Mouse (Mus musculus) MEL (cell line): ENCODE measurements at regions not wholly inside any gene's neighbourhood (a gene's known extent, or its start where the extent isn't known, plus 50 kb on each side); places are given as distances from the start of the nearest gene placed in this dataset.

Experiments used
- DNase-seq: peaks from one replicate; pipeline ENCODE4 v3.0.0; 2011; ENCODE audit warnings: low read depth, low spot score
- H3K27ac ChIP-seq: 2 replicates; pipeline ENCODE4 v1.5.1; 2012; ENCODE audit warnings: low read depth, mild to moderate bottlenecking, control low read depth, low read length, moderate library complexity; ENCODE audit not compliant: control insufficient read depth
- H3K27me3 ChIP-seq, 2 experiments: fragments of 150-350 bp in 1 of 2; sonication (generic) in 1 of 2; 2 replicates each; pipeline ENCODE4 v1.6.1; 2012; ENCODE audit warnings: low read length in 2 of 2, mild to moderate bottlenecking in 2 of 2, improper control_type of control experiment in 1 of 2, moderate library complexity in 1 of 2; ENCODE audit not compliant: insufficient read depth in 2 of 2, control insufficient read depth in 1 of 2
- H3K36me3 ChIP-seq, 2 experiments: 2 replicates each; pipeline ENCODE4 v1.6.1; 2012 to 2014; ENCODE audit warnings: low read length in 2 of 2, improper control_type of control experiment in 1 of 2, inconsistent platforms in 1 of 2, mild to moderate bottlenecking in 1 of 2; ENCODE audit not compliant: insufficient read depth in 2 of 2, control insufficient read depth in 1 of 2
- H3K4me1 ChIP-seq, 2 experiments: fragments of 150-350 bp in 1 of 2; sonication (generic) in 1 of 2; 2 replicates each; pipeline ENCODE4 v1.6.1; 2012; ENCODE audit warnings: low read length in 2 of 2, improper control_type of control experiment in 1 of 2, mild to moderate bottlenecking in 1 of 2; ENCODE audit not compliant: insufficient read depth in 2 of 2, control insufficient read depth in 1 of 2
- H3K4me3 ChIP-seq, 2 experiments: fragments of 150-350 bp in 1 of 2; sonication (generic) in 1 of 2; 2 replicates each; pipeline ENCODE4 v1.5.1; 2012; ENCODE audit warnings: low read depth in 2 of 2, low read length in 2 of 2, mild to moderate bottlenecking in 2 of 2, moderate library complexity in 2 of 2, control low read depth in 1 of 2, improper control_type of control experiment in 1 of 2; ENCODE audit not compliant: control insufficient read depth in 1 of 2, insufficient read depth in 1 of 2
- H3K79me2 ChIP-seq: 2 replicates; pipeline ENCODE4 v1.6.1; 2012; ENCODE audit warnings: mild to moderate bottlenecking, low read length, moderate library complexity; ENCODE audit not compliant: control insufficient read depth, poor library complexity, insufficient read depth
- H3K9ac ChIP-seq: 2 replicates; pipeline ENCODE4 v1.6.1; 2012; ENCODE audit warnings: low read depth, mild to moderate bottlenecking, control low read depth, low read length, moderate library complexity; ENCODE audit not compliant: control insufficient read depth, poor library complexity, severe bottlenecking
- H3K9me3 ChIP-seq: fragments of 150-350 bp; sonication (generic); replicated peaks from 2 replicates; pipeline ENCODE4 v1.6.1; 2012; ENCODE audit warnings: mild to moderate bottlenecking, low read length, improper control_type of control experiment, moderate library complexity; ENCODE audit not compliant: insufficient read depth
- BHLHE40 ChIP-seq: IDR thresholded peaks from 2 replicates; pipeline ENCODE4 v1.6.1; 2012; ENCODE audit warnings: low read depth, mild to moderate bottlenecking, inconsistent platforms, low read length, improper control_type of control experiment, borderline replicate concordance
- CHD1 ChIP-seq: IDR thresholded peaks from 2 replicates; pipeline ENCODE4 v1.6.1; 2012; ENCODE audit warnings: low read depth, mild to moderate bottlenecking, inconsistent platforms, low read length, improper control_type of control experiment
- CHD2 ChIP-seq: IDR thresholded peaks from 2 replicates; pipeline ENCODE4 v1.6.1; 2011; ENCODE audit warnings: low read length, improper control_type of control experiment
- CTCF ChIP-seq, 3 experiments: IDR thresholded peaks in 2 of 3; conservative IDR thresholded peaks in 1 of 3; 2 replicates each; pipeline ENCODE4 v1.5.1; 2011 to 2012; ENCODE audit warnings: low read length in 3 of 3, low read depth in 2 of 3, mild to moderate bottlenecking in 2 of 3, improper control_type of control experiment in 1 of 3, inconsistent platforms in 1 of 3, mixed read lengths in 1 of 3, moderate library complexity in 1 of 3; ENCODE audit not compliant: control insufficient read depth in 1 of 3, insufficient read depth in 1 of 3, poor library complexity in 1 of 3, severe bottlenecking in 1 of 3
- E2F4 ChIP-seq: IDR thresholded peaks from 2 replicates; pipeline ENCODE4 v1.6.1; 2011; ENCODE audit warnings: low read depth, low read length, improper control_type of control experiment, borderline replicate concordance
- EP300 ChIP-seq, 2 experiments: IDR thresholded peaks; 2 replicates each; pipeline ENCODE4 v1.6.1; 2011; ENCODE audit warnings: improper control_type of control experiment in 2 of 2, low read length in 2 of 2, low read depth in 1 of 2, mild to moderate bottlenecking in 1 of 2
- GABPA ChIP-seq: IDR thresholded peaks from 2 replicates; pipeline ENCODE4 v1.6.1; 2012; ENCODE audit warnings: low read depth, mild to moderate bottlenecking, inconsistent platforms, low read length, improper control_type of control experiment, moderate library complexity
- GATA1 ChIP-seq: IDR thresholded peaks from 2 replicates; pipeline ENCODE4 v1.6.1; 2011; ENCODE audit warnings: low read depth, low read length, improper control_type of control experiment
- JUND ChIP-seq: IDR thresholded peaks from 2 replicates; pipeline ENCODE4 v1.6.1; 2011; ENCODE audit warnings: low read depth, mild to moderate bottlenecking, improper control_type of control experiment, low read length
- KAT2A ChIP-seq: conservative IDR thresholded peaks from 2 replicates; pipeline ENCODE4 v1.6.1; 2012; ENCODE audit warnings: low read depth, low read length, improper control_type of control experiment, inconsistent platforms
- MAFK ChIP-seq: IDR thresholded peaks from 2 replicates; pipeline ENCODE4 v1.6.1; 2011; ENCODE audit warnings: low read depth, mild to moderate bottlenecking, low read length, improper control_type of control experiment, borderline replicate concordance
- MAX ChIP-seq: IDR thresholded peaks from 2 replicates; pipeline ENCODE4 v1.6.1; 2011; ENCODE audit warnings: low read length, improper control_type of control experiment
- MAZ ChIP-seq: IDR thresholded peaks from 2 replicates; pipeline ENCODE4 v1.6.1; 2012; ENCODE audit warnings: low read depth, mild to moderate bottlenecking, inconsistent platforms, low read length, improper control_type of control experiment
- MEF2A ChIP-seq: IDR thresholded peaks from 2 replicates; pipeline ENCODE4 v1.6.1; 2014; ENCODE audit warnings: low read depth, mild to moderate bottlenecking, inconsistent platforms, low read length, improper control_type of control experiment; ENCODE audit not compliant: poor library complexity, insufficient replicate concordance, severe bottlenecking; ENCODE audit errors: extremely low read depth
- MXI1 ChIP-seq: IDR thresholded peaks from 2 replicates; pipeline ENCODE4 v1.6.1; 2011; ENCODE audit warnings: mild to moderate bottlenecking, low read depth, low read length, improper control_type of control experiment
- MYB ChIP-seq: IDR thresholded peaks from 2 replicates; pipeline ENCODE4 v1.6.1; 2011; ENCODE audit warnings: mild to moderate bottlenecking, low read depth, low read length, improper control_type of control experiment
- MYC ChIP-seq: IDR thresholded peaks from 2 replicates; pipeline ENCODE4 v1.6.1; 2011; ENCODE audit warnings: low read depth, mild to moderate bottlenecking, low read length, improper control_type of control experiment, moderate library complexity
- POLR2AphosphoS2 ChIP-seq: IDR thresholded peaks from 2 replicates; pipeline ENCODE4 v1.6.1; 2011; ENCODE audit warnings: low read length, improper control_type of control experiment
- POLR2AphosphoS5 ChIP-seq: IDR thresholded peaks from 2 replicates; pipeline ENCODE4 v1.6.1; 2012; ENCODE audit warnings: low read depth, borderline replicate concordance, mild to moderate bottlenecking, inconsistent platforms, low read length, moderate library complexity, mixed read lengths
- RAD21 ChIP-seq: IDR thresholded peaks from 2 replicates; pipeline ENCODE4 v1.6.1; 2011; ENCODE audit warnings: mild to moderate bottlenecking, low read depth, low read length, improper control_type of control experiment
- RCOR1 ChIP-seq: IDR thresholded peaks from 2 replicates; pipeline ENCODE4 v1.6.1; 2012; ENCODE audit warnings: low read depth, mild to moderate bottlenecking, inconsistent platforms, low read length, improper control_type of control experiment
- SIN3A ChIP-seq: IDR thresholded peaks from 2 replicates; pipeline ENCODE4 v1.6.1; 2012; ENCODE audit warnings: low read length, improper control_type of control experiment, inconsistent platforms
- SMC3 ChIP-seq: IDR thresholded peaks from 2 replicates; pipeline ENCODE4 v1.6.1; 2011; ENCODE audit warnings: low read depth, low read length, improper control_type of control experiment
- TAL1 ChIP-seq: IDR thresholded peaks from 2 replicates; pipeline ENCODE4 v1.6.1; 2012; ENCODE audit warnings: mild to moderate bottlenecking, inconsistent platforms, low read length, moderate library complexity, mixed read lengths
- TBP ChIP-seq: IDR thresholded peaks from 2 replicates; pipeline ENCODE4 v1.8.0; 2011; ENCODE audit warnings: low read depth, low read length, improper control_type of control experiment
- TCF12 ChIP-seq: IDR thresholded peaks from 2 replicates; pipeline ENCODE4 v1.6.1; 2014; ENCODE audit warnings: low read depth, mild to moderate bottlenecking, inconsistent platforms, low read length, improper control_type of control experiment, moderate library complexity
- USF1 ChIP-seq: IDR thresholded peaks from 2 replicates; pipeline ENCODE4 v1.6.1; 2014; ENCODE audit warnings: low read depth, mild to moderate bottlenecking, inconsistent platforms, low read length, improper control_type of control experiment, moderate library complexity
- USF2 ChIP-seq, 2 experiments: IDR thresholded peaks; 2 replicates each; pipeline ENCODE4 v1.6.1; 2011 to 2012; ENCODE audit warnings: improper control_type of control experiment in 2 of 2, low read length in 2 of 2, borderline replicate concordance in 1 of 2, inconsistent platforms in 1 of 2, low read depth in 1 of 2, mild to moderate bottlenecking in 1 of 2; ENCODE audit not compliant: insufficient read depth in 1 of 2

GRCm38 (mm10) chr8:93661739-93662138, 126.1 kb upstream of the Ces5a start:
- Histone ChIP-seq H3K36me3 (no peaks in the 10 kb centered on the region), H3K27ac (no peak overlapping the region), H3K4me1 (no peaks in the 10 kb centered on the region), H3K9ac (no peak overlapping the region), H3K9me3 (no peaks in the 10 kb centered on the region), H3K4me3 (no peak overlapping the region), H3K27me3 (no peaks in the 10 kb centered on the region), H3K79me2 (no peaks in the 10 kb centered on the region)
- TF ChIP-seq E2F4 (no peak), CTCF (IDR thresholded peaks at IDR 0.05 in 2 of 3, conservative IDR thresholded peaks at IDR 0.05 in 1 of 3; ENCODE audit: control insufficient read depth in 1 of 3, insufficient read depth in 1 of 3, low read depth in 2 of 3, low read length in 3 of 3, poor library complexity in 1 of 3, severe bottlenecking in 1 of 3) (peak; percentile 4 to 24 (median 6); a peak in 3 of 6 replicates), SMC3 (peak; percentile 9; the same call in 1 of the 2 replicates)
- DNase-seq = peak; percentile 3

- no peak overlapping the region for H3K27ac ChIP-seq
Observed at GRCm38 (mm10) chr8:93662219-93662618, 126.6 kb upstream of the Ces5a start.

GRCm38 (mm10) chr8:93663851-93664250, 128.2 kb upstream of the Ces5a start:
- no peaks in the 10 kb centered on the region for H3K27me3 ChIP-seq
- no peak for DNase-seq
- no peak overlapping the region for H3K4me3 ChIP-seq
- no peaks in the 10 kb centered on the region for H3K4me1 ChIP-seq
- TF ChIP-seq MAZ (no peak), TBP (no peak), TAL1 (no peak), BHLHE40 (no peak), POLR2AphosphoS5 (no peak), CTCF (IDR thresholded peaks at IDR 0.05 in 2 of 3, conservative IDR thresholded peaks at IDR 0.05 in 1 of 3; ENCODE audit: control insufficient read depth in 1 of 3, insufficient read depth in 1 of 3, low read depth in 2 of 3, low read length in 3 of 3, poor library complexity in 1 of 3, severe bottlenecking in 1 of 3) (no peak), CHD1 (no peak), POLR2AphosphoS2 (no peak), RCOR1 (no peak), RAD21 (no peak), MEF2A (no peak), SMC3 (no peak), JUND (no peak), SIN3A (no peak), E2F4 (no peak), CHD2 (no peak), MAFK (no peak), GATA1 (no peak), MYC (no peak), MXI1 (no peak)
- no peaks in the 10 kb centered on the region for H3K36me3 ChIP-seq
- no peak overlapping the region for H3K27ac ChIP-seq
- no peaks in the 10 kb centered on the region for H3K9me3 ChIP-seq
- no peak overlapping the region for H3K9ac ChIP-seq
- H3K79me2 ChIP-seq = no peaks in the 10 kb centered on the region

More at GRCm38 (mm10) chr8:93662219-93662618, 126.6 kb upstream of the Ces5a start:
- no peak overlapping the region for H3K4me3 ChIP-seq
- H3K9me3 ChIP-seq = no peaks in the 10 kb centered on the region
- H3K27me3 ChIP-seq = no peaks in the 10 kb centered on the region
- no peak for DNase-seq
- no peaks in the 10 kb centered on the region for H3K36me3 ChIP-seq
- no peaks in the 10 kb centered on the region for H3K4me1 ChIP-seq
- no peak overlapping the region for H3K9ac ChIP-seq
- H3K79me2 ChIP-seq = no peaks in the 10 kb centered on the region
- TF ChIP-seq TCF12 = no peak
- no peak for TF ChIP-seq GABPA
- TF ChIP-seq POLR2AphosphoS2 = no peak
- TF ChIP-seq BHLHE40 = no peak
- TF ChIP-seq USF1 = no peak
- no peak for TF ChIP-seq KAT2A
- TF ChIP-seq SIN3A = no peak
- no peak for TF ChIP-seq MYB
- no peak for TF ChIP-seq TBP
- no peak for TF ChIP-seq EP300 (IDR thresholded peaks at IDR 0.05; ENCODE audit: low read depth in 1 of 2, low read length in 2 of 2)
- TF ChIP-seq GATA1 = no peak
- no peak for TF ChIP-seq MAX
- TF ChIP-seq USF2 (IDR thresholded peaks at IDR 0.05; ENCODE audit: borderline replicate concordance in 1 of 2, insufficient read depth in 1 of 2, low read depth in 1 of 2, low read length in 2 of 2) = no peak
- no peak for TF ChIP-seq MYC
